Mouse (Mus musculus) retina, adult 2 months (tissue): ENCODE measurements at regions not wholly inside any gene's neighbourhood (a gene's known extent, or its start where the extent isn't known, plus 50 kb on each side); places are given as distances from the start of the nearest gene placed in this dataset.

ENCODE experiments used
- DNase-seq: peaks from one replicate; pipeline ENCODE4 v3.0.0-alpha.2; 2012; ENCODE audit warnings: low read depth, low spot score

DNA sequence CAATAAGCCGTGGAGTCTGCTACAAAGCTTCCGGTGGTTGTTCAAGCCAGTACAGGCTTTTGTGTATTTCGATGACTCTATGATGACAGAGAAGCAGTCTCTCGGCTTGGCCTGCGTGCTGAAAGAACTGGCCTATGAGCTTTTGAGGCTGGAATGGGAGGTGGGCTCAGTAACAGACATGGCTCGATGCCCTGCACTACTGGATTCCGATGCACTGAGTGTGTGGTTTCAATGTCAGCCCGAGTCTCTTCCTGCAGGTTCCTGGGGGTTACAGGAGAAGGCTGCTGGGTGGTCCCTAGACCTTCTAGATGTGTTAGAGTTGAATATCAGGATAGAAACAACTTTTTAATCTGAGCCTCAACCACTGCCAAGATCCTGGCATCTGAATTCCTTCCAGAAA, 53.2 kb downstream of the Gm815 start:
- no peak for DNase-seq

DNA sequence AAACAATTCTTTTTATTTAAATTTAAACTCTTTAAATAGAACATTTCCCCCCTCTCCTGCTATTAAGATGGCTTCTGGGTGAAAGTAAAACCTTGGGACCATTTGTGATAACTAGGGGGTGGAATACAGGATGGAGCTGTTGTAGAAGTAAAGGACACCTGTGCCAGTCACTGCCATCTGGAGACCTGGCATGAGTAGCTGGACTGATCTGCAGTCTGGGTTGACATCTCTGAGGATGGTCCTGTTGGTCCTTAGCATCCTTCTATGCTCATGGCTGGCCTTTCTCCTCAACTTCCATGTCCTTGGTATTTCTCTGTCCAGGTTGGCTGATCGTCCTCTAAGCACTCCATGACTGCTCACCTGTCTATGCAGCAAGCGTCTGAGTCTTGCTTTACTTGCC, 58.3 kb downstream of the Gm815 start:
- no peak for DNase-seq

DNA sequence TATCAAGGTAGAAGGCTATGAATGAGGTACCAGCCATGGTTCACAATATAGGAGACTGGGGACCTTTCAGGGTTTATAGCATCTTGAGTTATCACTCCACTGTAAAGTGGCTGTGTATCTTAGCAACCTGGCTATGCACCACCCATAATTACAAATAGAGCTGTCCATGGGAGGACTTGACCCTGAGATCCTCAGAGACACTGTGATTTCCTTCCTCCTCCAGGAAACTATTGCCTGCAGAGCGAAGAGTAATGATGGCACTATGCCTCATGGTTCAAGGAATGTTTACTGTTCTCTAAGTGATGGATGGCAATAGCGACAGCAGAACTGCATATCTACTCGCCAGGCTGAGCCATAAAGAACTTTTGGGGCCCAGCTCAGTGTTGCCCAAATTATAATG, 60.9 kb downstream of the Gm815 start:
- DNase-seq = no peak

- DNase-seq = no peak
Observed at GRCm38 (mm10) chr19:26948479-26948878, 62.8 kb downstream of the Gm815 start.

DNA sequence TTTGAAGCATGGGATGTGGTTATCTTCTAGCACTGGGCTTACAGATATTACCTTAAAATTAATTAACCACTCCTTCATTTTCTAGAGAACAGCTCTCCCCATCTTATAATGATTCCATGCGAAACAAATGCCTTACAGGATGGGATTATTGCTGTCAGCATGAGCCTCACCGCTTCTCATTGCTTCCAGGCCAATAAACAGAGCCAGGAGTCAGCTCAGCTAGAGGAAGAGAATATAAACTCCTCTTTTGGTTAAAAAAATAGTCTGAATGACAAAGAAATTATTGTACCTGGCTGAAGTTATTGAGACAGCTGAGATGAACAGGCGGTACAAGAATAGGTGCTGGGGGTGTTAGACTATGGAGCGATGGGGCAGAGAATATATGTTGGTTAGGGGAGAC, 63.5 kb downstream of the Gm815 start:
- no peak for DNase-seq

DNA sequence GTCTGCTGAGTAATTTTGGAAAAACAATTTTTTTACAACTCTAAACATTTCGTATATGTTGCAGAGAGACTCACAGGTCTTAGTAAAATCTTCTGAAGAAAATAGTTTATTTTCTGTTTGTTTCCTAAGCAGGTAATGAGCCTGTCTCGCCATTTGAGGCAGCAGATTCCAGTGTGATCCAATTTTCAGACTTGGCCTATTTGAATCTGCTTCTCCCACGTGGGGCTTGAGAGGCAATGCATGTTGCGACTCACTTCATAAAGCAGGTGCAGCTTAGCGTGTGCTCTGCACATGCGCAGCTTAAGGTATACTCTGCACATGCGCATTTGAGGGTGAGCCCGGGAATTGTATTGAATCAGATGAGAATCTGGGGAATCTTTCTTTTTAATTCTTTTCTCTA, 67.7 kb downstream of the Gm815 start:
- DNase-seq = no peak

DNA sequence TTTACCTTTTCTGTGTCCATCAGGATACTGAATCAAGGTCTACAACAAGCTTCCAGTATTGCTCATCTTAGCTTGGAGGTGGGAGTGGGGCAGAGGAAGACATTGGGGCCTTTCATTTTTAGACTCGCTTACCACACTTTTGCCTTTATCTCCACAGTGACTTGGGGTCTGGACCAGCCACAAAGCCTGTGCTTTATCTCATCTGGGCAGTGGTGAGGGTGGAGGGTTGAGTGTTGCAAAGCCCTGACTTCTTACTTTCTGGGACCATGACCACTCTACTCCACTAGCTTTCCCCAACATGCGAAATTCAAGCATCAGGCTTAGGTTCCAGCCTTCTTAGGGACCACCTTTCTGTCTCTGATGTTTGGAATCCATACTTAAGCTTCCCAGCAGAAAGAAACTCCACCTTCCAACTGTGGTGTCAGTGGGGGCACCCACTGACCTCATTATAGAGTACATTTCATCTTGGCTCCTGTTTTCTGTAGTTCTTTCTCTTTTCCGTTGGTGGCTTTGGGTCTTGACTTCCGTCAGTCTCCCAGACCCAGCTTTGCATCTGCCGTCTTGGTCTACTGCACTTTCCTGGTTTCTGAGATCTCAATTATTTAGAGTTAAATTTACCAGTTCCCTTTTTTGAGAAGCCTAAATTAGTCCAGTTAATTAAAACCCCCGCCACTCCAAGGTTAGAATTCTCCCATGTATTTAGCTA, 80.5 kb downstream of the Gm815 start:
- no peak for DNase-seq

DNA sequence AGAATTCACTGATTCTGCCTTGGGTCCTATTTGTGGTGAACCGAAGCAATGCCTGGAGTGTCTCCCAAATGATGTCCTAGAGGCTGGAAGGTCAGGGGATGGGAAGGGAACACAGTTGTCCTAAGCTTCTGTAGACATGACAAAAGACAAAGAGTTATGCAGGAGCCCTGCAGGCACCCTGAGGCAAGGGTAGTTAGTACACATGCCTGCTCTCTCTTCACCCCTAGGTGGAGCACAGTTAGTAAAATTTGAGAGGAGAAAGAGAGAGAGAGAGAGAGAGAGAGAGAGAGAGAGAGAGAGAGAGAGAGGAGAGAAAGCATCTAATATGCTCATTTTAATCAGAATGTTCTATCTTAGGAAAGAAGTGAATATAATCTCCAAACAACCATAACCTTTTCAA, 87.4 kb downstream of the Gm815 start:
- DNase-seq = no peak

DNA sequence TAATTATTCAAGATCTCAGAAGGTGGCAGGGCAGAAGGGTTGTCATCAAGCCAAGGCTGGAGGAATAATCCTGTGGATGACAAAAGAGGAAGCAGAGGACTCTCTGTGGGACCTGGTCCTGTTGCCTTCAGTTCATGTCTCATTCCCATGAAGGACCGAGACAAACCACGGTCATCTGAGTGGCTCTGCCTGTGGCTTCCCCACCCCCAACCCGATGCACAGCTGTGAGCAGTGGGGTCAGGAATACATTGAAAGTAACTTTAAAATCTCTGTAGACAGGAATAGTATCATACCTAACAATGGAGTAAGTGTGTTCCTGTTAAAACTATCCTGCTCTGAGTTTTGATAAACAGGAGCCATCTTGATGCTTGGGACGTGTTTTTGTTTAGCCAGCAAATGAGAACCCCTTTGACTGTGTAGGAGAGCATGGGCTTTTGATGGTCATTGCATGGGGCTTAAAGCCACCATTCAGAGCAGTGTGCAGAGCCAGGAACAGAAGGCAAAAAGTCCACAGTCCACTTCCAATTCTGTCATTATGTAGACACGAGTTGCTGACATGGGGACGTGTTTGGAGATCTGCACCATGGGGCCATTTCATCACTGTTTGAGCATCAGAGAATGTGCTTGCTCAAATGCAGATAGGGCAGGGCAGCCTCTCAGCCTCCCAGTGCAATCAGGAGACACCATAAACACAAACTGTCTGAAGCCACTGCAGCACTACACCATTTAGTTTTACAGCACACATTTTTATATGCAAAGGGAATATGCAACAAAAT, 88.3 kb downstream of the Gm815 start:
- DNase-seq = no peak

GRCm38 (mm10) chr19:26974576-26975204, 89.0 kb downstream of the Gm815 start:
- no peak for DNase-seq

- no peak for DNase-seq
Observed at GRCm38 (mm10) chr19:26976604-26977322, 91.1 kb downstream of the Gm815 start.

DNA sequence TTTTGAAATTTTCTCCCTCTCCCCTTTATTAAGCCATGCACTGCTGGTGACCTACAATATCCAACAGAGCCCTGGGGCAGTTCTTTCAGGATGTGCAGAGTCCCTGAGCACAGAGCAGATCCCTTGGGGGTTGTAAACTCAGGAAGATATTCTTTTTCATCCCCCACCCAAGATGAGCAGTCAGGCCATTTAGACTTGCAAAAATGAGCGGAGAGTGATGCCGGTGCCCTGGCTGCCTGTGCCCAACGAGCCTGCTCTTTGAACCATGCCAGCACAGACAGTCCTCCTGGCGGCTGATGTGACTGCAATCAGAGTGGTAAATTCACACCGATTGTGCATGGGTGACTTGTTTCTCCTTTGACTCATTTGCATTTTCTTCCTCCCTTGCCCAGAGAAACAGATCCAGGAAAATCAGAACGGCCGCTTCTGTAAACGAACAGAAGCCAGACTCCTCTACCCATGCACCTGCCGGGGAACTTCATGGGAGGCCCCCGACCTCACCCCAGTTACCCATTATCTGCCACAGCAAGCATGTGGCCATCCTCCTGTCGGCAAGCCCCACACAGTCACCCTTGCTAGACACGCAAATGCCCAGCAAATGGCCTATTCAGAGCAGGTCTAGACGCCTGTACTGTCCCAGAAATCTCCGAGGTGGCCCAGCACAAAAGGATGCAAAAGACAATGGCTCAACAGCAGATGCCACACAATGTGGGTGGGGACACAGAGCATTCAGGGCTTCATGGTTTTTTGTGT, 92.4 kb downstream of the Gm815 start:
- no peak for DNase-seq

GRCm38 (mm10) chr19:26978640-26979007, 92.9 kb downstream of the Gm815 start:
- no peak for DNase-seq

- DNase-seq = no peak
Observed at GRCm38 (mm10) chr19:26979322-26979721, 93.6 kb downstream of the Gm815 start.

- no peak for DNase-seq
Observed at GRCm38 (mm10) chr19:26986672-26987071, 101.0 kb downstream of the Gm815 start.

- no peak for DNase-seq
Observed at GRCm38 (mm10) chr19:26987197-26987596, 101.5 kb downstream of the Gm815 start.

DNA sequence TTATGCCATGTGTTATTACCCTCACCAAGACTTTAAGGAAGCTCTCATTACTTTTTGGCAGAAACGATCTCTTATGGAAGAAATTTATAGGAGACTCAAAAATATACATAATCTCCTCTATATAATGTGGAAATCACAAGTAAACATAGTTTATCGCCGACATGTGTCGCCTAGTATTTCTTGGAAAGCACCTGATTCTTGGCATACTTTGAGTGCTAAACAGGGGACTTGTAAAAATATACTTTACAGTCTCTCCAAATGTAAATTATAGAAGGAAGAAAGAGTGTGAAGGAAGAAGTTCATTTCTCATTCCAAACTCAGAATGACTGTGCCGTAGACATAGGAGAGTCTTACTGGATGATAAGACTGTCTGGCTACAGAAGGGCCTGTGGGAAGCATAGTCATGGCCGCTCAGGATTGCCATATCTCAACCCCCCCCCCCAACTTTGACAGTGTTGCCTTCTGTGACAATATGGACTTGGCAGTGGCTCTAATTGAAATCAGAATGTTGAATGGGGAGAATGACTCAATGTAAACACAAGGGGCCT, 102.3 kb downstream of the Gm815 start:
- no peak for DNase-seq

- DNase-seq = no peak
Observed at GRCm38 (mm10) chr19:26994586-26995352, 109.1 kb downstream of the Gm815 start.

GRCm38 (mm10) chr19:26999596-26999995, 113.9 kb downstream of the Gm815 start:
- DNase-seq = no peak

GRCm38 (mm10) chr19:27021930-27022329, 136.2 kb downstream of the Gm815 start:
- no peak for DNase-seq
